Mouse (Mus musculus) adrenal gland, postnatal 4 days (tissue): ENCODE data around the gene Stard5. TPM values are rescaled to one million over a fixed set of nuclear protein-coding genes. Genes with fewer than 3 reads are reported as not detected.

Experiments used
- DNase-seq, 2 experiments: peaks; one replicate each; pipeline ENCODE4 v3.0.0; 2021 to 2022; ENCODE audit warnings: low spot score in 2 of 2, mixed read lengths in 2 of 2
- total RNA-seq, 2 experiments: library from RNA; stranded (reverse); gene quantifications; 2 replicates each; pipeline ENCODE4 v1.2.3; 2021

Gene Stard5
- total RNA-seq, 2 experiments from 2014 or later: 28.3 to 28.9 TPM

DNA sequence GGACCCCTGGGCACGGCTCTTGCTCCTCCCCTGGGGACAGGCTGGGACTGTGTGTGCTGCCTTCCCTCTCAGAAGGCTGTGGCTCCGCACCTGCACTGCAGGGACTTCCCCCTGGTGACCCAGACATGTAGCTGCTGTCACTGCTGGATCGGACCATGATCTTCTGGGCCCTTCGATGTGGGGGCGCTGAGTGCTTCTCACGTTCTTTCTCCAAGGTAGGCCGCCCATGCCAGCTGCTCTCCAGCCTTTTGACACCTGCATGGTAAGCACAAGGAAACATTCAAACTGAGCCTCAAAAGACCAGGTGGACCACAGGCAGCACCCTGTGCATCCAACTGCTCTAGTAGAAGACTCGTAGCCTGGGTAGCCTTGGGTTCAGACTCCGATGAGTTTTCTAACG, 29.3 kb downstream of the Stard5 start:
- no peak for DNase-seq

DNA sequence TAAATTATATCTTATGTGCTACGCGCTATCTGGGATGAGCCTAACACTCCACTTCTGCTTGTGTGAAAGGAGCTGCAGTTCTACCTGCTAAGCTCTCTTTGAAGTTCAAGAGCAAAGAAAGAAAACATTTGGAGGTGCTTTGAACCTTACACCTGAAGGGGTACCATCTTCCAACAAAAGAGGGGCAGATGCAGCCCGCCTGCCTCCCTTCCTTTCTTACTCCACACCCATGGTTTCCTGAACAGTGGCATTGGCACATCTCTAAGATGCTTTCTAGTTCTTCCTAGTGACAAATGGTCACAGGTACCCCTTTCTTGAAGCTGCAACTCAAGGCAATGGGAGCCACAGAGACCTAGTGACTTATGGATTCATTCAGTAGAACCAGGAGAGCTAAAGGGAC, 30.0 kb downstream of the Stard5 start:
- no peak for DNase-seq

DNA sequence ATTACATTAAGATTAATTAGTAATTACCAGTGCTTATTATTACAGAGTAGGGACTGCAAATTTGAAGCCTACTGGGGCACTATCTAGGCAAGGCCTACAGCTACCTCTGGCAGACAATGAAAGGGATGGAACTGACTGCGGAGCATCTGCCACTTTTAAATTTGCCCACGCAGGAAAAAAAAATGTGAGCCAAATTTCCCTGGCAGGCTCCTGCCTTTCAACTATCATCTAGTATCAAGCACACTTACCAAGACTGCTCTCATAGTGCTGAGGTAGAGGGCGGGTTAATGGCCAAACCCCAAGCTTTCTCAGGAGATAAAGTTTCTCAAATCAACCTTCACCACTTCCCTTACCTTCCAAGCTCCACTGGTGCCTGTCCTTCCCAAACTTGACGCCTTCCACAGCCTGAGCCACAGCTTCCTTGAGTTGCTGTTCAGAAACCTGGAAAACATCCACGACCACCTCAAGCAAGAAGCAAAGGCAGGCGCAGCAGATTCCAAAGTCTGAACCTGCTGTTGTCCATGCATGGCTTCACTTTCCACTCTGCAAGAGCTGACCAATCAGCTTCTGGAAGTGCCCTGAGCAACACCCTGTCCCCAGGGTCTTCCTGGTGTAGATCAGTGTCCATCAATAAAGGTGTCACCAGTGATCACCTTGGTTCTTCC, 31.1 kb downstream of the Stard5 start:
- no peak for DNase-seq

DNA sequence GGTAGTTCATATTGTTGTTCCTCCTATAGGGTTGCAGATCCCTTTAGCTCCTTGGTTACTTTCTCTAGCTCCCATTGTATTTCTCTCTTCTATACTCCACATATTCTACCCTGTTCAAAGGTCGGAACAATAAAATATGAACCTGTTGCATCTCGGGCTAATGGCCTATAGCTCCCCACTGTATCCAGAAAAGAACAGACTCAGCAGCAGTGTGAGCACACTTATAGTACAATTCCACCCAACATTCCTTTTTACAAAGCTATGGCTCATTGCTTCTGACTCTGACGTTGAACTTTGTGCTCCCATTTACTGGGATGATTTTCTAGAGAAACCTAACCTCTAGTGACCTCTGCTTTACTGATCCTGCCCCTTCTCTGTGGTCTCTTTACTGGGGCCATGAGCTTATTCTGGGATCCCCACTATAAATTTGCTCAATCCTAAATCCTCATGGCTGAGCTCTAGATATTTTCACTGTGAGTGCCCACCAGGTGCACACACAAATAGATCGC, 34.4 kb downstream of the Stard5 start:
- no peak for DNase-seq

DNA sequence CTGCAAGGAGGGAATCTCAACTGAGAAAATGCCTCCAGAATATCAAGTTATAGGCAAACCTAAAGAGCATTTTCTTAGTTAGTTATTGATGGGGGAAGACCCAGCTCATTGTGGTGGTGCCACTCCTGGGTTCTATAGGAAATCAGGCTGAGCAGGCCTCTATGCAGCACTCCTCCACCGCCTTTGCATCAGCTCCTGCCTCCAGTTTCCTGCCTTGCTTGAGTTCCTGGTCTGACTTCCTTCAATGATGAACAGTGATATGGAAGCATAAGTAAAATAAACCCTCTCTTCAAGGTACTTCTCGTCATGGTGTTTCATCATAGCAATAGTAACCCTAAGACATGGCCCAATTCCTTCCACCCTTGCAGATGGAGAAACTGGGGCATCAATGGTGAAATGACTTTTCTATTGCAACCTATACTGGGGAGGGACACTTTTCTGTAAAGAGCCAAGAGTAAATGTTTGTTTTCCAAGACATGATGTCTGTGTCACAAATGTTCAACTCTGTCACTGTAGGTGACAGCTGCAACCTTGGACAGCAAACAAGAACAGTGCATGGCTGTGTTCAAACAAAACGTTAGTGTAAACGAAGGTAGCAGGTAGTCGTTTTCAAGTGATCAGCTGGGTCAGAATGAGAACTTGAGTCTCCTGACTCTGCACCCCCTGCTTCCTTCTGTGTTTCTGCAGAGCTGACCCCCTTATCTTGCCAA, 36.3 kb downstream of the Stard5 start:
- DNase-seq: no peak

DNA sequence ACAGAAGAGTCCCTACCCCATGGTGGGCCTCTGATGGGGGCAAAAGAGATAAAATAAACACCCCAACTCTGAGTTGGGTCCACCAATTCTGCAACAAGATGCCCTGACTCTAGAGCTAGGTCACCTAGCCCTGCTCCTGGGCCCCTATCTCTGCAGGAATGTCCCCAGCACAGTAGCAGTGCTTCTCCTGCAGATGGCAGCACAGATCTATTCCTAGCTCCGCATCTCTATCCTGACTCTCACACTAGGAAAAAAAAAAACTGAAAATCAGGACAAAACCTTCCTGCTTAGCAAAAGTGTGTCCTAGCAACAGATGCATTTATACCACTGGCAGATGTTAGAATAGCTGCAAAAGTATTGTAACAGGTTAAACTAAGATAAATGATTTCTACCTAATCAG, 37.0 kb downstream of the Stard5 start:
- no peak for DNase-seq

DNA sequence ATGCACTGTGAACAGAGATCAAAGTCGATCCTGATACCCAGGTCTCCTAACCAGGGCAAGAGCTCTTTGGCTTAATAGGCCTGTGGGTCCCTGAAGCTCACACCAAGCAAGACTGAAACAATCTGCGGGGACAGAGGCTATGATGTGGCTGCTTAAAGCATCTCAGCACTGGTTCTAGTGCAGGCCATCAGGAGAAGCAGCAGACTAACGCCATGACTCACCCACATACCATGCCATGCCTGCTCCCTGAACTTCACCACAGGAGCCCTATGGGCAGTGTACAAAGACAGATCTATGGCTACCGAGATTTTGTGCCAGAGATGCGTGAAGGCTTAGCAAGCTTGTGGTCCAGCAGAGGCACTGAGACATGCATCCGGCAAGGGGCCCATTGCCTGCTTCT, 39.8 kb downstream of the Stard5 start:
- no peak for DNase-seq

DNA sequence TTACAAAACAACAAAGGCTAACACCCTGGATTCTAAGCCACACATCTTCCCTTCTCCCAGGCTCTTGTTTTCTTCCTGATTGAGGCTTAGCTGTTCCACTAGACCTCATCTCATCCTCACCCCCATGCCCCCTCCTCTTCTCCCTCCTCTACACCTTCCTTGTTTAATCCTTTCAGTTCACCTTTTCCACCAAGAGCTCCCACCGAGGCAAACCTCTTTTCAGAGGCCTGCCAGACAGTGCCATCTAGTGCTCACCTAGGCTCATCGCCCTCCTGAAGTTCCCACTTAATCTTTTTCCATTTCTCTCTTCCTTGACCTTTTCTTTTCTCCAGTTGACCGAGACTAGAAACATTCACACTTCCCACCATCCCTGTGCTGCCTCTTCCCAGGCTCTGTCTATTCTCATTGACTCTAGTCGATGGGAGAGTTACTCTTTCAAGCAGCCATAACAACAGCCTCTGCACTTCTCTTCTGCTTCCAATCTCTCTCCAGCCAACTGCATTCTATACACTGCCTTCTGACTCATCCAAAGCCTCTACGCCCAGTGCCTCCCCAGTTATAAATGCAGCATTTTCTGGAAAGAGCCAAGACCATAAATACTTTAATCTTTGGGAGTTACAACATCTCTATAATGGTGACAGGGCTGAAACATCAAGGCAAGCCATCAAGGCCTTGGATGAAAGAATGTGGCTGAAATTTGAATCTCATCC, 43.9 kb downstream of the Stard5 start:
- DNase-seq: no peak

DNA sequence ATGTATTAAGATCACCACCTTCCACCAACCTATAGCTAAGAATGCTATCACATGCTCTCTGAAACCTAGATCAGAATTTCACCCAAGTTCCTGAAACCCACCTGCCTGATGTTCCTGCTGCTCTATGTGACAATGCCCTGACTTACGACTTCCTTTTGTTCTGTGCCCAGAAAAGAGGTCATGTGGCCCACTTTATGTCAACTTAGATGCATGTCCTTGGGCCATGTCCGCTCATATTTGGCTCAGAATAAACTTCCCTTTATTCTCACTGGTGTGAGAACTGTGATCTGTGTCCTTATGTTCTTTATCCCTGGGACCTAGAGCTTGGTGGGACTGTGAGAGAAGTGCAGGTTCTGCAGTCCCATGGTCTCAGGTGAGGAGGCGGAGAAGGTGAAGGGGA, 45.5 kb downstream of the Stard5 start:
- no peak for DNase-seq

DNA sequence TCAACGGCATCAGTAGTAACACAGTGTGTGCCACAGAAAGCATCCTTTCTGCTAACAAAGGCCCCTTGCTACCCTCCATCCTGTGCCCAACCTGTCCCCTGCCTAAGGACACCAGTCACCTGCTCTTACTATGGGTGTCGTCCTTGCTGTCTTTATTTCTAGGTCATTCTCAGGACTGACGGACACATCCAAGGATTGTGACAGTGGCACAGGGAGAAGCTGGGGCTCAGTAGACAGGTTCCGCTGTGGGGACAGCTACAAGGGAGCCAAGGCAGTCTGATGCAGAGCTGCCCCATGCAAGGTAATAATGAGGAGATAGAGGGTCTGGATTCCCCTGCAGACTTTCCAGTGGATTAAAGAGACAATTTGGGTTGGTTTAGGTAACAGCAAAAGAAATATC, 46.7 kb downstream of the Stard5 start:
- no peak for DNase-seq

DNA sequence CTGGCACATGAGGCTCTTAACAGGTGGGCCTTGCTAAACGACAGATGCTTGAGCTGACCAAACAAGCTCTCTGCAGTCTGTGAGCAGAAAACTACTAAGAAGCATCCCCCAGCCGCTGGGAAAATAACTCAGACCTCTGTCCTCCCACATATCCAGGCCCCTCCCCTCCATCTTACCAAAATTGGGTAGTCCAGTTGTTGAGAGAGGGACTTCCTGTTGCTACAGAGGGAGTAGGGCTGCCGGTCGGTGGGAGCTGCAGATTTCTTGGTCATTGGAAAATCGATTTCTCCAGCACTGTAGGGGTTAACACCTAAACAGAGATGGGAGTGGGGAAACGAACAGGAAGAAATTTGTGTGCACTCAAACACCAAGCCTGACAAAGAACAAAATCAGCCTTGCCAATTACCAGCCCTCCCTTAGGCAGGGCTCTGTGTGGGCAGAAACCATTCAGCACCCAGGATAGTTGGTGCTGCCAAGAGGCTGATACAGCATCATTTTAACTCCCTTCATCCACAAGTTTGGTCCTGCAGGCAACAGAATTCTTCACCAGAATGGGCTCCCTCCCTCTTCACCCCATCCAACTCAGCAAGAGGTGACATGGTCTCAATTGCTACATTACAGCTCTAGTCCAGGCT, 51.0 kb downstream of the Stard5 start:
- no peak for DNase-seq

DNA sequence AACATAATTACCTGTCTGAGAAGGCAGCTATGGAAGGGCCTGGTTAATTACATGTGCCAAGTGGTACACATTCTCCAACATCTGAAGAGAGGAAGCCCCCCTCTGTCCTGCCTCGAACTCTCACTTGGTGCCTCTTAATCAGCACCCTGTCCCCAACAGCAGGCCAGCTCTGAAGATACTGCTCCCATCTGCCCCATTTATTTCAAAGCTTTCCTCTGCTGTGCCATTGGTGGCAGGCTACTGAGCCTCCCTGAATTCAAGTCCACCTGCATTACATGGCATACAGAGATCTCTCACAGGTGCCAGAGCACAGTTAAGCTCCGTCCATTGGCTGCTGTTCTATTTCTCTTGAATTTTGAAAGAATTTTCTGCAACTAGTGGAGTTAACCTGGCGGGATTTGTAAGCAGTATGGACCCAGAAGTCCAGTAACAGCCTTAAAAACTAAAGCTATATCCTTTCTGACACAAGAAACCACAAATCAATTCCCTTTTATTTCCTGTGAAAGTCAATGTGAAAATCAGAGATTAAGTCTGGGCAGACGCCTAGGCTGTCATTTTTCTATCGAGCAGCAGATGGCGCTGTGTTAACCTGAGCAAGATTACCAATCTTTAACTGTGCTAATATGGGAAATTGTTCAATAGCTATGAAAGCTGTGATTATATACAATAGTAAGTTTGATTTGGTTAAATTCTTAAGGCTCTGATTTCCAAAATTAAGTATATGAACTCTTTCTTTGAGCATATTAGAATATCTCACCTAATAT, 63.9 kb downstream of the Stard5 start:
- no peak for DNase-seq

DNA sequence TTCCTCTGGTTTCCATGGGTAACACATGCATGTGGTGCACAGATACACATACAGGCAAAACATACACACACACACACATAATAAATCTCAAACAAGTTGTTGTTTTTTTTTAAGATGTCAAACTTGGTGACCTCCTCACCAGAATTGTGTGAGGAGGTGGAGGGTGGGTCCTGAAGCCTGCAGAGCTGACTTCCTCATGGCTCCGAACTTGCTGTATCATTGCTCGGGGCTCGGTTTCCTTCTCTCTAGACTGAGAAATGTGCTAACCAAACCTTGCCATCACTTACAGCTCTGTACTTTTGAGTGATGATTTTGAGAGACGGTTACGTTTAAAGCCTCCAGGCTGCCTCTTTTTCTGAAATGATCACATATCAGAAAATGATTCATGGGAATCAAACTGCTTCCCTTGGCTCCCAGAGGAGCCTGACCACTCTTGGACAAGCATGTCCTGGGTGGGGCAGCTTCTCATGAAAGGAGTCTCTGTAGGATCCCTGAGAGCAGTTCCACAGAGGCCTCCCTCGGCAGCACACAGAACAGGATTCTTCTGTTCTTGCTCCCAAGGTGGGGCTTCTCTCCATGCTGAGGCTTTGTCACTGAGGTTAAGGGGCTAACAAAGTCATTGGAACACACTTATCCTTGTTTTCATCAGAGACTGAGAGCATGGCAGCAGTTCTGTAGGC, 67.4 kb downstream of the Stard5 start:
- no peak for DNase-seq

Other genes starting within 250 kb of the Stard5 start
- gene Tmc3, start 47.0 kb upstream of the Stard5 start, total RNA-seq: 1 to 10 TPM; 1.0 to 1.8 TPM
- gene Il16, start 113.8 kb downstream of the Stard5 start, total RNA-seq: 1 to 10 TPM; 8.5 to 8.8 TPM
- 1 to 10 TPM; 1.1 to 1.4 TPM for gene Cfap161, start 162.9 kb downstream of the Stard5 start, total RNA-seq